Mouse (Mus musculus) yolk sac, embryonic 10.5 days (tissue): ENCODE measurements around the gene Clec4g.
"Not testable (repeated sequence)": the region's sequence is repeated elsewhere in the genome, so short reads cannot be mapped to it uniquely, and the experiment has no call there.

Experiments
- DNase-seq: peaks from one replicate; pipeline ENCODE4 v3.0.0-alpha.2; 2017; ENCODE audit warnings: low spot score

The Clec4g gene

GRCm38 (mm10) chr8:3720551-3720950 is at the start of gene Clec4g:
Gene Clec4g, minus strand, starts transcription at chr8:3720651.
- DNase-seq: no peak

- DNase-seq: not testable (repeated sequence)
These were observed 48.2 kb upstream of the Clec4g start for GRCm38 (mm10) chr8:3768641-3769040.

GRCm38 (mm10) chr8:3754261-3754850 is 33.9 kb upstream of the Clec4g start:
- DNase-seq: peak; percentile 100

- no peak for DNase-seq
These were observed 28.3 kb upstream of the Clec4g start, which contains the start of gene Cd209a for GRCm38 (mm10) chr8:3748761-3749160. Gene Cd209a, minus strand, starts transcription at chr8:3748984.

- DNase-seq: no peak
These were observed 16.5 kb upstream of the Clec4g start for GRCm38 (mm10) chr8:3736947-3737346.

GRCm38 (mm10) chr8:3735599-3735998 is 15.1 kb upstream of the Clec4g start:
- no peak for DNase-seq

- no peak for DNase-seq
These were observed 13.6 kb upstream of the Clec4g start for GRCm38 (mm10) chr8:3734084-3734483.

- DNase-seq: no peak
These were observed 590 bp upstream of the Clec4g start for GRCm38 (mm10) chr8:3721041-3721440.

- peak; percentile 51 for DNase-seq
These were observed 1.9 kb downstream of the Clec4g start for GRCm38 (mm10) chr8:3718559-3718958.

GRCm38 (mm10) chr8:3717321-3717954 is 3.0 kb downstream of the Clec4g start:
- DNase-seq: peak; percentile 11

- no peak for DNase-seq
These were observed 8.8 kb downstream of the Clec4g start for GRCm38 (mm10) chr8:3711646-3712045.

GRCm38 (mm10) chr8:3710312-3710711 is 10.1 kb downstream of the Clec4g start:
- no peak for DNase-seq

GRCm38 (mm10) chr8:3707611-3708010 is 12.8 kb downstream of the Clec4g start:
- DNase-seq: no peak

GRCm38 (mm10) chr8:3705711-3706110 is 14.7 kb downstream of the Clec4g start:
- DNase-seq: peak; percentile 11

- DNase-seq: no peak
These were observed 19.0 kb downstream of the Clec4g start for GRCm38 (mm10) chr8:3701491-3701890.

- DNase-seq: no peak
These were observed 26.3 kb downstream of the Clec4g start, which contains the start of gene Fcer2a for GRCm38 (mm10) chr8:3694121-3694520. Gene Fcer2a, minus strand, starts transcription at chr8:3694175.

- no peak for DNase-seq
These were observed 29.7 kb downstream of the Clec4g start for GRCm38 (mm10) chr8:3690774-3691173.

GRCm38 (mm10) chr8:3687537-3687936 is 32.9 kb downstream of the Clec4g start:
- no peak for DNase-seq

- DNase-seq: no peak
These were observed 35.0 kb downstream of the Clec4g start for GRCm38 (mm10) chr8:3685422-3685821.

- DNase-seq: no peak
These were observed 35.9 kb downstream of the Clec4g start for GRCm38 (mm10) chr8:3684530-3684929.

- no peak for DNase-seq
These were observed 36.9 kb downstream of the Clec4g start for GRCm38 (mm10) chr8:3683408-3684176.

- no peak for DNase-seq
These were observed 38.0 kb downstream of the Clec4g start for GRCm38 (mm10) chr8:3682435-3682834.

- DNase-seq: no peak
These were observed 40.8 kb downstream of the Clec4g start for GRCm38 (mm10) chr8:3679656-3680055.
